Mouse (Mus musculus): ENCODE results near the gene Stard10.

The Stard10 gene

DNA sequence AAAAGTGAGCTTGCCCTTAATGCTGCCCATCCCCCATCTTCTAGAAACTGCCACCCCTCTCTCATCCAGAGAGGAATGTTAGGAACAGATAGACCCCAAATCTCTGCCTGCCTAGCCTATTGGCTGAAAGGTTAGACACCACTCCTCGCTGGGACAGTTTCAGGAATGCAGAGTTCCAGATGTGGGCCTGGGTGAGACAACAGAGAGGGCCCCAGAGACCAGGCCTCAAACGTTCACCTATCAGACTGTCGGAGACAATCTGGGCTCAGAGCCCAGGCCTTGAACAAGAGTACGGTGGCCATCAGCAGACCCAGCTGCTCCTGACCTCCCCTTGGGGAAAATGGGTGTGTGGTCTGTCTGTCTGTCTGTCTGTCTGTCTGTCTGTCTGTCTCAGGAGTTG, 76.1 kb downstream of the Stard10 start:
- in situ Hi-C loops (cut with MboI; ENCODE audit: unreplicated experiment in 2 of 2) = no loop called here

DNA sequence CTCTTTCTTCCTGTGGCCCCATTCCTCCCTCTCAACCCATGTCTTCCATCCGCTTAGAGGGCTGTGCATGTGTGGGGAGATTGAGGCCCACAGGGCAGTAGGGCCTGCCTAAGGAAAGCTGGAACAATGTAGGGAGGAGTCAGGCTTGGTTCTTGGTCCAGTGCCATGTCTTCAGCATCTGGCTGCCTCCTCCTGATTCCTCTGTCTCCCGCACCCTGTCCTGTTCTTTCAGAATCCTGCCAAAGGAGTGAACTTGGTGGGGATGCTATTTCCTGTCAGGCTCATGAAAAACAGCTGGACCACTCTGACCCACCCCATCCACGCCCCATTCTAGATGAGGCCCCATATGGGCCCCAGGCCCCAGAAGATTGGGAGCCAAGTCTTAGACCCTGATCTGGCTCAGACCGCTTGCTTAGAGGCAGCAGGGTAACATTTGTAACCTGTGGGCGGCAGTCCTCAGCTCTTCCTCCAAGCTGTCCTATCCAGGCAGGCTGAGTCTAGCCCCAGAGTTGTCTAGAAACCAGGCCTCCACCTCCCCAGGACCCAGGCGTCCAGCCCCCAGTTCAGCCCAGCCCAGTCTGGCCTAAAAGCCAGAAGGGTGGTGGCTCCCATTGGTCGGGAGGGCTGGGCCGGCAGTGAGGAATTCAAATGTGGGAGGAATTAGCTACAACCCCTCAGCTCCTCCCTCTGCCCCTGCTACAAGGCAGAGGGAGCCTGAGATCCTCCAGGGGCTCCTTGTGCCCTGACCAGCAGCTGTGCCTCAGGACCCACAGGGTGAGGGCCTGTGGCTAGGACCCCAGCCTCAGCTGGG, 77.0 kb downstream of the Stard10 start:
- in situ Hi-C loops (cut with MboI; ENCODE audit: unreplicated experiment in 2 of 2) = no loop called here

DNA sequence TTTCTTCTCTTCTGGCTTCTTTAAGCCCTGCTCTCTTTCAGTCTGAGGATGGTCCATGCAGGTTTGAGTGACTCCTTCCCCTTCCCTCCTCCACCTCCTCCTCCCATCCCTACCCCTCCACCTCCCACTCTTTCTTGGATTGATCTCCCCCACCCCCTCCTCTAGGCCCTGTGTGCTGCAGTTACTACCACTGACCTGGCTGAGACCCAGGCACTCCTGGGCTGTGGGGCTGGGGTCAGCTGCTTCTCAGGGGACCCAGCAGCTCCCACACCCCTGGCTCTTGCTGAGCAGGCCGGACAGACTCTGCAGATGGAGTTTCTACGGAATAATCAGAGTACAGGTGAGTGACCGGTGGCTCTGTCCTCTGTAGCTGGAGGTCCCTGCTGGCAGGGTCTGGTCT, 77.7 kb downstream of the Stard10 start:
- in situ Hi-C loops (cut with MboI; ENCODE audit: unreplicated experiment in 2 of 2) = no loop called here

DNA sequence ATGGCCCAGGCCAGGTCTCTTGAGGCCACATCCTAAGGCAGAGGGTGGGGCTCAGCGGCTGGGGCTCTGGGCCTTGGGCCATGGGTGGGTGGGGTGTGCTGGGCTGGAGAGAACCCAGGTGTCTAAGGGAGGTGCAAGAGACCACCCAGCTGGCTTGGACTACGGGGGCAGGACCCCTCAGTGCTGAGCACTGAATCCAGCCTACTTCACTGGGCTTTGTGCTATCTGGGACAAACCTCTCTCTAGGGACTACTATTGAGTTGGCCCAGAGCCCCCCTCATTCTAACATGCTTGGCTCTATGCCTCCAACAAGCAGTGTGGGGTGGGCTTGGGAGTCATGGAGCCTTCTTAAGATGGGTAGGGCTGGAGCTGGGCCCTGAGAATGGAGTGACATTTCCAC, 78.6 kb downstream of the Stard10 start:
- in situ Hi-C loops (cut with MboI; ENCODE audit: unreplicated experiment in 2 of 2) = no loop called here

All from v-Abl transformed pro-B cells (cell line).